Mouse (Mus musculus): ENCODE data around the gene Lamb3.

DNA sequence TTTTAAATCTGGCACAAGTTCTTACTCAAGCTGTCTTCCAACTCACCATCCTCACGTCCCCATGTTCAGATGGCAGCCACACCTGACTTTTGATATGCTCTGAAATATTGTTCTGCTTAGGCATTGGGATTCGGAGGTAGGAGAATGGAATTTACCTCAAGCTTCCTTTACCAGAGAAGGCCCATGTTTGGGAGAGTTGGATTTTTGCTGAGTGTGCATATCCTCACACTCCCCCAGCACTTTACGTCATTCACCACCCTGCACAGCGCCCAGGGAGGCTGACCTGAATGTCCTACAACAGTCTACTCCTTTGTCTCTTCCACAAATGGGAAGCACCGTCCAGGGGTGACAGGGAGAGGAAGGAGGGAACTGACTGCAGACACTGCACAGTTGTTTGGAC is 12.9 kb downstream of the Lamb3 start:
- no peak for TF ChIP-seq CTCF (IDR thresholded peaks at IDR 0.05; ENCODE audit: low read depth, low read length)
- TF ChIP-seq GATA1 (IDR thresholded peaks at IDR 0.05; ENCODE audit: borderline replicate concordance, low read length): no peak
- TF ChIP-seq GATA2 (IDR thresholded peaks at IDR 0.05; ENCODE audit: borderline replicate concordance, low read depth, low read length): no peak
- TF ChIP-seq POLR2AphosphoS5 (IDR thresholded peaks at IDR 0.05; ENCODE audit: insufficient replicate concordance, low read depth, low read length): no peak
- no peak for TF ChIP-seq TAL1 (conservative IDR thresholded peaks at IDR 0.05; ENCODE audit: low read depth, low read length)

All from G1E (cell line).